In the genomic region with DNA sequence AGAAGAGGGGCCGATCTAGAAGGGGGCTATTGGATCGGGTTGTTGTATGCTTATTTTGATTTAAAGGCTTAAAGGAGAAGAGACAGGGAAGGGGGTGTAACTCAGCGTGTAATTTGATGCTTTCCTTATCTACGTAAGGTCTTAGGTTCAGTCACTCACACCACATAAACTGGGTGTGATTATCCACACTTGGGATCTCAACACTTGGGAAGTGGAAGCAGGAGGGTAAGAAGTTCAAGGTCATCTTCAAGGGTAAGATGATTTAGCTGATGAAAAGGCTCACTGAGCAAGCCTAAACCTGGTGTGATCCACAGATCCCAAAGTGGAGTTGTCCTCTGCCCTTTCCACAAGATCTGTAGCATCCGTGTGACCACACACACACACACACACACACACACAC, we compare ENCODE assay signal across 26 mouse cellular contexts. TPM values are rescaled to one million over a fixed set of nuclear protein-coding genes. Genes with fewer than 3 reads are reported as not detected.
"Had no signal": no experiment of that assay in that cellular context is flagged by ENCODE, and none has a peak within 500 bp of the region (broad histone marks: within the 10 kb centered on the region; RNA-seq: fewer than 3 reads in every experiment).

No protein-coding gene starts in this region.

- H3K9ac ChIP-seq: heart, embryonic 12.5 days; hindbrain, embryonic 12.5 days; hindbrain, embryonic 14.5 days; intestine, embryonic 15.5 days; limb, embryonic 12.5 days; liver, embryonic 14.5 days had no signal

- H3K27me3 ChIP-seq: heart, embryonic 12.5 days; hindbrain, embryonic 12.5 days; intestine, embryonic 15.5 days; limb, embryonic 12.5 days had no signal

- H3K4me2 ChIP-seq: heart, embryonic 12.5 days; hindbrain, embryonic 12.5 days; hindbrain, embryonic 14.5 days; intestine, embryonic 15.5 days; limb, embryonic 12.5 days had no signal

- ATAC-seq: hindbrain, embryonic 16.5 days; inflammation-experienced regulatory T-cells, adult 6 months; intestine, embryonic 15.5 days; intestine, postnatal 0 days had no signal

- H3K27ac ChIP-seq: heart, adult 2 months; hindbrain, embryonic 10.5 days; hindbrain, embryonic 12.5 days; hindbrain, embryonic 14.5 days; intestine, embryonic 15.5 days; layer of hippocampus, adult 2 months; left cerebral cortex, adult 2 months; limb, embryonic 10.5 days; limb, embryonic 12.5 days; liver, embryonic 14.5 days had no signal

- H3K4me3 ChIP-seq: heart, adult 2 months; heart, embryonic 12.5 days; hindbrain, embryonic 10.5 days; hindbrain, embryonic 12.5 days; intestine, embryonic 15.5 days; layer of hippocampus, adult 2 months; left cerebral cortex, adult 2 months; limb, embryonic 10.5 days; limb, embryonic 12.5 days had no signal

- H3K9me3 ChIP-seq: hindbrain, embryonic 10.5 days; intestine, embryonic 15.5 days; limb, embryonic 10.5 days; limb, embryonic 12.5 days had no signal

- DNase-seq: gastrocnemius, postnatal 14 days; gastrocnemius, postnatal 36 days; heart, adult 11 months; heart, adult 2 months; heart, postnatal 10 days; heart, postnatal 4 days; kidney, adult 18-20 months; kidney, adult 8-10 months; kidney, postnatal 10 days; kidney, postnatal 25 days; kidney, postnatal 4 days; liver had no signal

- H3K36me3 ChIP-seq: intestine, embryonic 15.5 days; limb, embryonic 10.5 days; limb, embryonic 12.5 days had no signal

RNA-seq across cellular contexts. Expression of gene Smtnl1, which starts 15.9 kb away (rescaled TPM):
- polyA plus RNA-seq: gonadal fat pad, adult 2 months; heart, adult 2 months; hindbrain, embryonic 12.5 days; hindbrain, embryonic 14.5 days; hindbrain, embryonic 16.5 days; inflammation-experienced regulatory T-cells, adult 6 months had no signal
